Mouse (Mus musculus) heart, embryonic 16.5 days (tissue): ENCODE measurements around the gene Casc3. TPM values are rescaled to one million over a fixed set of nuclear protein-coding genes. Genes with fewer than 3 reads are reported as not detected.

Source experiments
- ATAC-seq: fragments of 200-750 bp; cut with Nextera tagmentation; replicated peaks from 2 replicates; pipeline ENCODE4 v1.8.0; 2017; ENCODE audit warnings: moderate number of reproducible peaks; ENCODE audit not compliant: insufficient read depth, low FRiP score; ENCODE audit errors: extremely low read depth
- H3K27ac ChIP-seq: fragments of 300-500 bp; sonication (generic); 2 replicates; pipeline ENCODE4 v1.5.1; 2014; ENCODE audit warnings: mild to moderate bottlenecking, low read length, control low read depth, moderate library complexity
- H3K27me3 ChIP-seq: fragments of 300-500 bp; sonication (generic); 2 replicates; pipeline ENCODE4 v1.6.1; 2014; ENCODE audit warnings: low read length, mixed read lengths; ENCODE audit not compliant: control insufficient read depth, insufficient read depth
- H3K36me3 ChIP-seq: fragments of 300-500 bp; sonication (generic); 2 replicates; pipeline ENCODE4 v1.6.1; 2014; ENCODE audit not compliant: control insufficient read depth, insufficient read depth
- H3K4me1 ChIP-seq: fragments of 300-500 bp; sonication (generic); 2 replicates; pipeline ENCODE4 v1.6.1; 2014; ENCODE audit warnings: low read length, mixed read lengths; ENCODE audit not compliant: control insufficient read depth, insufficient read depth
- H3K4me2 ChIP-seq: fragments of 300-500 bp; sonication (generic); 2 replicates; pipeline ENCODE4 v1.6.1; 2014; ENCODE audit warnings: low read depth, mild to moderate bottlenecking, control low read depth, low read length
- H3K4me3 ChIP-seq: fragments of 300-500 bp; sonication (generic); 2 replicates; pipeline ENCODE4 v1.5.1; 2014; ENCODE audit warnings: mild to moderate bottlenecking, control low read depth, low read length
- H3K9ac ChIP-seq: fragments of 300-500 bp; sonication (generic); 2 replicates; pipeline ENCODE4 v1.6.1; 2014; ENCODE audit warnings: low read length, control low read depth
- H3K9me3 ChIP-seq: fragments of 300-500 bp; sonication (generic); replicated peaks from 2 replicates; pipeline ENCODE4 v1.6.1; 2016; ENCODE audit warnings: low read length; ENCODE audit not compliant: control insufficient read depth
- whole genome bisulfite sequencing: fragments of 180-500 bp; shearing (Covaris S2); extraction: QIAGEN DNeasy Blood & Tissue Kit; methylation state at CpG from one replicate; pipeline ENCODE4 v1.1.7; 2014; 5-methylcytosine and 5-hydroxymethylcytosine counted together
- polyA plus RNA-seq: library from polyadenylated mRNA; unstranded; fragments of >200 nt; fragmentation: Nextera tagmentation; extraction: Ambion mirVana; gene quantifications from 2 replicates; pipeline ENCODE4 v1.2.1, GENCODE M21; 2015

The Casc3 gene
- polyA plus RNA-seq, 1 experiment from 2014 or later, result 23.4 TPM

GRCm38 (mm10) chr11:98863028-98863750 is 58.5 kb downstream of the Casc3 start, which contains the start of gene Wipf2:
Gene Wipf2 (plus strand): TSS chr11:98863638.
- peaks cover 6% of the 10 kb centered on the region for H3K36me3 ChIP-seq
- no peaks in the 10 kb centered on the region for H3K9me3 ChIP-seq
- H3K4me1 ChIP-seq, result peaks cover 12% of the 10 kb centered on the region
- no peaks in the 10 kb centered on the region for H3K27me3 ChIP-seq
- H3K27ac ChIP-seq, result peak within 1 kb of the TSS; percentile 88
- H3K4me2 ChIP-seq, result peak within 1 kb of the TSS; percentile 88
- WGBS, result 7% methylated on average over 35 of the region's 41 CpGs
- peak; percentile 92 for ATAC-seq
- H3K4me3 ChIP-seq, result peak within 1 kb of the TSS; percentile 80
- H3K9ac ChIP-seq, result peak within 1 kb of the TSS; percentile 92

GRCm38 (mm10) chr11:98863751-98864429 is 59.2 kb downstream of the Casc3 start:
- H3K9ac ChIP-seq, result peak overlapping the region; percentile 92
- under 1% methylated on average over 28 of the region's 39 CpGs for WGBS
- ATAC-seq, result peak; percentile 74

DNA sequence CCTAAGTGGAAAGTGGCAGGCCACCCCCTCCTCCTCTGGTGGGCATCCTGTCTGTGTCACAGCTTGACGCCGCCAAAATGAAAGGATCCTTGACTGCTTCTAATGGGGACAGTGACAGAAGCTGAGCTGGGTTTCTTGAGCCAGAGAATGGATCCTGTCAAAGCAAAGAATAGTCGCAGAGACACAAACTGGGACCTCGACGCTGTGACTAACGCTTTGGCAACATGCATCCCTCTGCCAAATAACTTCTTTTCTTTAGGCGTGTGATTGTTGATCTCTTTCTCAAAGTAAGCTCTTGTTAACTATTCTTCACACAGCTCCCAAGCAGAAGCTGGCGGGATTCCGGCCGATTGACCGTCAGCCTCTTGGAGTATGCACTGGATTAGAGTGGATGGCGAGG is 62.6 kb downstream of the Casc3 start:
- Histone ChIP-seq H3K27ac (no peak overlapping the region), H3K36me3 (peaks cover 6% of the 10 kb centered on the region)

More at GRCm38 (mm10) chr11:98863751-98864429, 59.2 kb downstream of the Casc3 start:
- H3K27me3 ChIP-seq, result no peaks in the 10 kb centered on the region
- H3K27ac ChIP-seq, result peak overlapping the region; percentile 88
- H3K36me3 ChIP-seq, result peaks cover 6% of the 10 kb centered on the region
- peak overlapping the region; percentile 84 for H3K4me2 ChIP-seq
- no peaks in the 10 kb centered on the region for H3K9me3 ChIP-seq
- peaks cover 12% of the 10 kb centered on the region for H3K4me1 ChIP-seq
- peak overlapping the region; percentile 80 for H3K4me3 ChIP-seq

DNA sequence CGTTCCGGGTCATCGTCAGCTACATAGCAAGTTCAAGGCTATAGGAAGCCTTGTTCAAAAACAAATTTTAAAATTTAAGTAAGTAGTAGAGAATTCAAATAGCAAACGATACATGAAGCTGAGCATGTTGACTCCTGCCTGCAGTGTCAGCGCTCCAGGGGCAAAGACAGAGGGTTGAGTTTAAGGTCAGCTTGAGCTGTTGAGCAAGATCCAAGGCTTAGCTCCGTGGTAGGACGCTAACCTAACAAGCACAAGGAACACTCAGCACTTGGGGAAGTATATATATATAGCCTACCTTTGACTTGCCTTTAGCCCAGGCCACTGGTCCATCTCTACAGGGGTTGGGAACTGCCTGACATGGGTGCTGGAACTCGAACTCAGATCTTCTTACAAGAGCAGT is 65.2 kb downstream of the Casc3 start:
- Histone ChIP-seq H3K4me1 (peaks cover 15% of the 10 kb centered on the region), H3K4me2 (no peak overlapping the region), H3K27me3 (no peaks in the 10 kb centered on the region), H3K4me3 (no peak overlapping the region), H3K27ac (no peak overlapping the region), H3K9ac (no peak overlapping the region), H3K36me3 (peaks cover 8% of the 10 kb centered on the region), H3K9me3 (no peaks in the 10 kb centered on the region)
- ATAC-seq, result no peak
- 91% methylated on average over 8 of the region's 8 CpGs for WGBS

More for the DNA sequence above, 62.6 kb downstream of the Casc3 start:
- 83% methylated on average over 12 of the region's 12 CpGs for WGBS
- Histone ChIP-seq H3K9ac (no peak overlapping the region), H3K4me2 (no peak overlapping the region), H3K4me3 (no peak overlapping the region), H3K27me3 (no peaks in the 10 kb centered on the region), H3K4me1 (peaks cover 26% of the 10 kb centered on the region), H3K9me3 (no peaks in the 10 kb centered on the region)
- no peak for ATAC-seq

DNA sequence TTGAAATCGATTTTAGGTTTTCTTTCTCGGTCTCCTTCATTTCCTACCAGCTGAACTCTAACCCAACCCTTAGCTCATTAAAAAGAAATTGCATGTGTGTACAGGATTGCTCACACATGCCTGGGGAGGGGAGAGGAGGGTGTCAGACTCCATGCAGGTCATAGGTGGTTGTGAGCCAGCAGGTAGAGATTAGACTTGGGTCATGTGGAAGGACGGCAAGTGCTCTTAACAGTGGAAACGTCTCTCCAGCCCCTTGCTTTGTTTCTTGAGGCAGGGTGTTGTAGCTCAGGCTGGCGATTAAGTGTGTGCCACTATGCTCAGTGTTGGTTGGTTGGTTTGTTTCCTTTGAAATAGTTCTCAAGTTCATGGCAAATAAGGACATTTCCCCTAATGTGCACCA is 66.1 kb downstream of the Casc3 start:
- H3K27ac ChIP-seq, result 0 out of 2 replicates have a peak overlapping the region, but pooled peaks have one; percentile 45
- peaks cover 15% of the 10 kb centered on the region for H3K4me1 ChIP-seq
- no peak overlapping the region for H3K4me3 ChIP-seq
- 74% methylated on average over 5 of the region's 5 CpGs for WGBS
- H3K27me3 ChIP-seq, result no peaks in the 10 kb centered on the region
- H3K9ac ChIP-seq, result no peak overlapping the region
- no peak overlapping the region for H3K4me2 ChIP-seq
- no peaks in the 10 kb centered on the region for H3K9me3 ChIP-seq
- H3K36me3 ChIP-seq, result peaks cover 8% of the 10 kb centered on the region
- ATAC-seq, result no peak

DNA sequence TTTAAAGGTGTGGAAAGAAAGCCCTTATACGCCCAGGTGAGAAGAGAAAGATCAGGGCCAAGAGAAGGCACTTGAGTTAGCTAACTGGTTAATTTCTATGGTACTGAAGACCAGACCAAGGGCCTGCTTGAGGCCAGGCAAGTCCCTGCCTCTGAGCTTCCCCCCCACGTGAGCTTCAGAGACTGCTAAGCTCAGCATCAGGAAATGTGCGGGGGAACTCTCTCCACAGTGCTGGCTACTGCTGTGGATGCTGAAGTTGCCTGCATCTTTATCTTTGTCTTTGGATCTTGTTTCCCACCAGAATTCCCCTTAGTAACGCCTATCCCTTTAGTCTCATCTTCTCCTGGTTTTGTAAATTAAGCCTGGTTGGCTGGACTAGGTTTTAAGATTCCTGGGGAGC is 66.7 kb downstream of the Casc3 start:
- peaks cover 8% of the 10 kb centered on the region for H3K36me3 ChIP-seq
- H3K9me3 ChIP-seq, result no peaks in the 10 kb centered on the region

DNA sequence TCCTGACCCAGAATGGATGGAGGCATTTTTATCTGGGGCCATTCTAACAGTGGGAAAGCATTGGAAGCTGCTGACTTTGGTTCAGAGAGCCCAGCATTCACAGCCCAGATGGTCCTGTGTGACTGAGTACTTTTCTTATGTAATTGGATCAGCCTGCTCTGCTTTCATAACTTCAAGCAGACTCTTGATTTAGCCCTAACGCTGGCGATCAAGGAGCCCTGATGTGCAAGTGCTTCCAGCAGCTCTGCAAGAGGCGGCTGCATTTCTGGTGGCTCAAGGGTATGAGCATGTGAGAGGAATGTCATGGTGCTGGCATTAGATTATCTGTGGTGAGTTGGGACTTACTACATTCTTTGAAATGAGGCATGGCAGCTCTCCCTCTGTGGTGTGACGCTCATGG is 67.3 kb downstream of the Casc3 start:
- H3K27me3 ChIP-seq, result no peaks in the 10 kb centered on the region
- peak; percentile 47 for ATAC-seq
- H3K9me3 ChIP-seq, result no peaks in the 10 kb centered on the region
- H3K4me2 ChIP-seq, result 0 out of 2 replicates have a peak overlapping the region, but pooled peaks have one; percentile 9
- peak overlapping the region; percentile 85 for H3K27ac ChIP-seq
- H3K36me3 ChIP-seq, result peaks cover 7% of the 10 kb centered on the region
- H3K4me3 ChIP-seq, result no peak overlapping the region
- WGBS, result 43% methylated on average over 4 of the region's 4 CpGs
- H3K4me1 ChIP-seq, result peaks cover 15% of the 10 kb centered on the region
- peak overlapping the region; percentile 40; the same call in 1 of the 2 replicates for H3K9ac ChIP-seq

More for the DNA sequence above, 66.7 kb downstream of the Casc3 start:
- Histone ChIP-seq H3K9ac (no peak overlapping the region), H3K27ac (peak overlapping the region; percentile 85), H3K4me2 (no peak overlapping the region), H3K27me3 (no peaks in the 10 kb centered on the region), H3K4me3 (no peak overlapping the region), H3K4me1 (peaks cover 15% of the 10 kb centered on the region)
- 55% methylated on average over 4 of the region's 4 CpGs for WGBS
- ATAC-seq, result no peak

DNA sequence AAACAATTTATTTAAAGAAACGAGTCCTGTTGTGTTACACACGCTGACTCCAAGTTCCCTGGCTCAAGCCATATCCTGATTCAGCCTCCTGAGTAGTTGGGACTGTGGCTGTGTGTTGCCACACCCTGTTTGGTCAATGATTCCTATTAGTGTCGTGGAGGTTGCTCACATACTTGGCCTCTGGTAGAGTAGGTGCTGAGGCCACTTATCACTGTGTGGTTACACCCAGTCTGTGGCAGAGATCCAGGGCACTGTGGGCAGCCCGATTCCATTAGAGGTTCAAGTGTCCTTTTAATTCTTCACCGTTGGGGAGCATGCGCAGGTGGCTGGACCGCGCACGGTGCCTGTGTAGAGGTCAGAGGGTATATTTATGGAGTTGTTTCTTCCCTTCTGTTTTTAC is 69.2 kb downstream of the Casc3 start:
- Histone ChIP-seq H3K4me1 (peaks cover 15% of the 10 kb centered on the region), H3K36me3 (peaks cover 2% of the 10 kb centered on the region; the same call in 1 of the 2 replicates), H3K4me3 (no peak overlapping the region), H3K4me2 (no peak overlapping the region), H3K27ac (peak overlapping the region; percentile 5; the same call in 1 of the 2 replicates), H3K9ac (no peak overlapping the region), H3K9me3 (no peaks in the 10 kb centered on the region), H3K27me3 (no peaks in the 10 kb centered on the region)
- 63% methylated on average over 9 of the region's 9 CpGs for WGBS
- peak; percentile 42; the same call in 1 of the 2 replicates for ATAC-seq

- peaks cover 4% of the 10 kb centered on the region for H3K4me1 ChIP-seq
- 84% methylated on average over 9 of the region's 9 CpGs for WGBS
- H3K4me3 ChIP-seq, result no peak overlapping the region
- no peak overlapping the region for H3K27ac ChIP-seq
- no peak for ATAC-seq
- no peak overlapping the region for H3K4me2 ChIP-seq
- H3K27me3 ChIP-seq, result no peaks in the 10 kb centered on the region
- H3K36me3 ChIP-seq, result peaks cover 2% of the 10 kb centered on the region; the same call in 1 of the 2 replicates
- H3K9ac ChIP-seq, result no peak overlapping the region
- no peaks in the 10 kb centered on the region for H3K9me3 ChIP-seq
Measured at GRCm38 (mm10) chr11:98877001-98877400, 72.3 kb downstream of the Casc3 start.
